Mouse (Mus musculus): ENCODE results near the gene Dab2ip.

The Dab2ip gene

GRCm38 (mm10) chr2:35750533-35751141, 192.6 kb downstream of the Dab2ip start:
- no peak for DNase-seq (ENCODE audit: low spot score)

- DNase-seq (ENCODE audit: low spot score) = no peak
Measured at GRCm38 (mm10) chr2:35751781-35752505, 193.9 kb downstream of the Dab2ip start.

- DNase-seq (ENCODE audit: low spot score) = no peak
Measured at GRCm38 (mm10) chr2:35756467-35756866, 198.4 kb downstream of the Dab2ip start.

GRCm38 (mm10) chr2:35760352-35760751, 202.3 kb downstream of the Dab2ip start:
- no peak for DNase-seq (ENCODE audit: low spot score)

- DNase-seq (ENCODE audit: low spot score) = no peak
Measured at GRCm38 (mm10) chr2:35760867-35761266, 202.8 kb downstream of the Dab2ip start.

- DNase-seq (ENCODE audit: low spot score) = no peak
Measured at GRCm38 (mm10) chr2:35761458-35761857, 203.4 kb downstream of the Dab2ip start.

GRCm38 (mm10) chr2:35763818-35764217, 205.8 kb downstream of the Dab2ip start:
- no peak for DNase-seq (ENCODE audit: low spot score)

- no peak for DNase-seq (ENCODE audit: low spot score)
Measured at GRCm38 (mm10) chr2:35764328-35764727, 206.3 kb downstream of the Dab2ip start.

GRCm38 (mm10) chr2:35767834-35768537, 209.9 kb downstream of the Dab2ip start:
- DNase-seq (ENCODE audit: low spot score) = no peak

GRCm38 (mm10) chr2:35768538-35769238, 210.6 kb downstream of the Dab2ip start:
- DNase-seq (ENCODE audit: low spot score) = no peak

GRCm38 (mm10) chr2:35769398-35769797, 211.3 kb downstream of the Dab2ip start:
- no peak for DNase-seq (ENCODE audit: low spot score)

- no peak for DNase-seq (ENCODE audit: low spot score)
Measured at GRCm38 (mm10) chr2:35770541-35770940, 212.5 kb downstream of the Dab2ip start.

- no peak for DNase-seq (ENCODE audit: low spot score)
Measured at GRCm38 (mm10) chr2:35775651-35776055, 217.6 kb downstream of the Dab2ip start.

- DNase-seq (ENCODE audit: low spot score) = no peak
Measured at GRCm38 (mm10) chr2:35776935-35777334, 218.9 kb downstream of the Dab2ip start.

GRCm38 (mm10) chr2:35779266-35779665, 221.2 kb downstream of the Dab2ip start:
- DNase-seq (ENCODE audit: low spot score) = no peak

Data from yolk sac, embryonic 10.5 days (tissue).